Mouse (Mus musculus): Measurements from ENCODE around the gene Snx18.

The Snx18 gene

DNA sequence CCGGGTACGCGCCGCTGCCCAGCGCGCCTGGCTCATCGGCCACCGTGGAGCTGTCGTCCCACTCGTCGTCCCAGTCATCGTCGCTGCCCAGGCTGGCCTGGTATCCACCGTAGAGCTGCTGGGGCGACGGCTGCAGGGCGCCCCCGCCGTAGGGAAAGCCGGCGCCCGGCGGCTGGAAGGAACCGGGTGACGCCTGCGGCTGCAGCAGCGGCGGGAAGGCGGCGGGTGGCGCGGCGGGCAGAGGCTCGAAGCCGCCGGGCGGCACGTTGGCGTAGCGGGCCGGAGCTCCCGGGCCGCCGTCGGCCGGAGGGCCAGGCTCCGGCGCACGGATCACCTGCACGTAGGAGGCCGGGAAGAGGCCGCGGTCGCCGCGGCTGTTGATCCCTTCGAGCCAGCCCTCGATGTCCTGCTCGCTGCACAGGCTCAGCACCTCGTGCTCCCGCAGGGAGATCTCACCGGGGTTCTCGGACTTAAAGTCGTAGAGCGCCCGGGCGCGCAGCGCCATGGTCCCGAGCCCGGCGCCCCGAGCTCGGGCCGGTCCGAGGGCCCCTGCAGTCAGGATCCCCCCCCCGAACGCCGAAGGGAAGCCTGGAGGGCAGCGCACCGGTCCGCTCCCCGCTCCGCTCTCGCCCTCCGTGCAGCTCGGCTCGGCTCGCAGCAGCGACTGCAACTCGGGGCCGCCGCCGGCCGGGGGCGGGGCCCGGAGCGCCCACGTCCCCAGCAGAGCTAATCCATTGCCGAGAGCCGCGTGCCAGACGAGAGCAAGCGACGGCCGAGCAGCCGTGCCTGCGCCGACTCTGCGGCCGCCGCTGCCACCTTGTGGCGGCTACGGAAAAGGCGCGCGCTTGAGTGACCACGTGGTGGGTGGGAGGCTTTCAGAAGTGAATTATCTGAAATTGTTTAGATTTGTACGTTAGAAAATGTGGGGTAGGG, at the start of gene Snx18:
TSS of gene Snx18 (minus strand) at position 674 of the 933 bp plus-strand sequence.
- DNase-seq (ENCODE audit: low spot score in 2 of 2) = peak; percentile 83 to 94

- no peak for DNase-seq (ENCODE audit: low spot score in 2 of 2)
Measured at GRCm38 (mm10) chr13:113663883-113664282, 45.5 kb upstream of the Snx18 start.

DNA sequence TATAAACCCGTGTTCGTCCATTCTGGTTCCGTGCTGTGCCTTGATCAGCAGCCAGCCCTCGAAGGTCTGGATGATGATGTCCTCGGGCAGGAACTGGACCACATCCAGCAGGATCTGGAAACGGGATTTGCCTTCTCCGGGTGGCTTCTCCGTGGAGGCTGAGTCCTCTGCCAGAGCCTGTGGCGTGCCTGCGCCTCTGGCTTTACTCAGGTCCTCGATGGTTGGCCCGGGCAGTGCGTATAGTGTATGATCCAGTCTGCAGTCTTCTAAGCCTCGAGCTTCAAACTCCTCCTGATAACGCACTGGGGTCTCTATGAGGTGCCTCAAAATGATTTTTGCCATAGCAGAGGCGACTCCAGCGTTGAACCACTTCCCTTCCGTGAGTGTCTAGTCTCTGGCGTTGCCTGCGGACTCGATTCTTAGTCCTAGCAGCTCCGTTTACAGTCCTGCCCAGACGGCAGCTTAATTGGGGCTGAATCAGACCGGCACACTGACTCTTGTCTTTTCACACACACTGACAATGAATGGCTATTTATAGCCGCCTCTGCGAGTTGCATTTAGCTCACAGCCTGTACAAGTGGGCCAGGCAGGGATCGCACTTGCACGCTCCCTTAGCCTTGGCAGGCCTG, 44.9 kb upstream of the Snx18 start, which contains the start of gene Hspb3:
TSS of gene Hspb3 (minus strand) at position 526 of the 629 bp plus-strand sequence.
- DNase-seq (ENCODE audit: low spot score in 2 of 2) = peak in 1 of 2 experiments; percentile 27

GRCm38 (mm10) chr13:113661826-113662271, 43.5 kb upstream of the Snx18 start:
- DNase-seq (ENCODE audit: low spot score in 2 of 2) = no peak

GRCm38 (mm10) chr13:113660576-113661310, 42.4 kb upstream of the Snx18 start:
- DNase-seq (ENCODE audit: low spot score in 2 of 2) = no peak

- DNase-seq (ENCODE audit: low spot score in 2 of 2) = peak in 1 of 2 experiments; percentile 22
Measured at GRCm38 (mm10) chr13:113657204-113657603, 38.8 kb upstream of the Snx18 start.

DNA sequence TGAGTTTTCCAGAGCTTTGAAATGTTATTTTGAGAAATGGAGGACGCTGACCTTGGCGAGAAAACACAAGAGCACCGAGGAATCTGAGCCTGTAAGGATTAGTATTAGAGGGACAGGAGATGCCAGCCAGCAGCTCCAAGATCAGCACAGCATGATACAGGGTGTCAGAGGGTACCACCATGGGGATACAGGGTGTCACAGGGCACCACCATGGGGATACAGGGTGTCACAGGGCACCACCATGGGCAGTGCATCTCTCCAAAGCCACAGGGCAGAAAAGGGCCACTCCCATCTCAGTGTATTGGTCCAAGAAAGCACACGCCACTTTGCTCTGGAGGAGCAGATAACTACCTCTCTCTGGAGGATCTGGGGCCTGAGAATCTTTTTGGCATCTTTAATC, 38.3 kb upstream of the Snx18 start:
- no peak for DNase-seq (ENCODE audit: low spot score in 2 of 2)

DNA sequence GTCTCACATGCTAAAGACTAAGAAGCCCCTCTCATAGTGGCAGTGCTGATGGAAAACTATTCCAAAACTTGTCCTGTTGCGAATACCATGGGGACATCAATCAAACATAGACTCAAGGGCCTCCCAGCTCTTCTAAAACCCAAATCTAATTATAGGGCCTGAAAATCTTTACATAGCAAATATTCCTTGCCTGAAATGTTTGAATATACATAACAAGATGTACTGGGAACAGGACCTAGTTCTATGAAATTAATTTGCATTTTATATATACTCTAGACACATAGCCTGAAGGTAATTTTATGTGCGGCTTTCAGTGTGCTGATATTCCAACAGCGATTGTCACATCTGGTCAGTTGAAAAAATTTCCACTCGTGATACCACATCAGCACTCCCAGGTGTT, 37.1 kb upstream of the Snx18 start:
- no peak for DNase-seq (ENCODE audit: low spot score in 2 of 2)

DNA sequence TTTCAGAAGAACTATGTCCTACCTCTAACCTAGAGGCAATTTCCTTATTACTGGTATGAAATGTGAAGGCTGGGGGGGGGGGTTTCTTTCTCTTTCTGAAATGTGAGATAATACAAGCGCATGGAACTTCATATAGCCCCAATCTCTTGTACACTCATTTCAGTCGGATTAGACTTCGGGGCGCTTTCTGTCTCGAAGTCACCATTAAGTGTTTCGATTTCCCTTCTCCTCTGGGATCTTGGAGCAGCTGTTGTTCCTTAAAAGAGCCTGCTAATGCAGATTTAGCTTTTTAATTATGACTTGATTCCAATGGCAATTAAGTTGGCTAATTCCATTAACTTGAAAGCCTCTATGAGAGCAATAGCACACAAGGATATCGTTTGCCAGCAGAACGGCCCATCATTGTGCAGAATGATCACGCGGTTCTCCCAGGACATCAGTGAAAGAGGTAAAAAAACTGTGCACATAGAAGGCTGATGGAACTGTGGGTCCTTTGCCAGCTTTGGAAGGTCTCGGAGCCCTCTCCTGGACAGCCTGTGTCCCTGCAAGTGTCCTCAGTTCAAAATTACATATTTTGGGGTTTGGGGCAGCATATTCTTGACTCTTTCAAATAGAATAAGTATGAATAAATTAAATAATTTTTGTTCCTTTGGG, 22.7 kb upstream of the Snx18 start:
- no peak for DNase-seq (ENCODE audit: low spot score in 2 of 2)

- DNase-seq (ENCODE audit: low spot score in 2 of 2) = no peak
Measured at GRCm38 (mm10) chr13:113638914-113639313, 20.6 kb upstream of the Snx18 start.

DNA sequence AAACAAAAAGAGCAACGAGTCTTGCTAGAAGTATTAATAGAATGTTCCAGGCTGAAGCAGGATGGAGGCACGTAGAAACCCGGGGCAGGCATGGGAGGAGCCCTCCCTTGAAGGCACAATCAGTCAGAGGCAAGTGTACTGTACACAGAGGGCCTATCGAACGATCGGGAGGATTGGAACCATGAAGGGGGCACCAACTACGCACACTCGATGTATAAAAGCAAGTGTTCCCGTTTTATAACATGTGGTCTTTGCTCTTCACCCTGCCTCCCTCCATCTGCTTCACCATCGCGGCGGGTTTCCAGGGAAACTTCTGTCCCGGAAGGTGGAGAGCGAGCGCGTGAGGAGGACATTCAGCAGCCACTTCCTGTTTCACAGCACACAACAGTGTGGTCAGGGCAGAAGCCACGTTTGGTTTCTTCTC, 17.4 kb upstream of the Snx18 start:
- no peak for DNase-seq (ENCODE audit: low spot score in 2 of 2)

DNA sequence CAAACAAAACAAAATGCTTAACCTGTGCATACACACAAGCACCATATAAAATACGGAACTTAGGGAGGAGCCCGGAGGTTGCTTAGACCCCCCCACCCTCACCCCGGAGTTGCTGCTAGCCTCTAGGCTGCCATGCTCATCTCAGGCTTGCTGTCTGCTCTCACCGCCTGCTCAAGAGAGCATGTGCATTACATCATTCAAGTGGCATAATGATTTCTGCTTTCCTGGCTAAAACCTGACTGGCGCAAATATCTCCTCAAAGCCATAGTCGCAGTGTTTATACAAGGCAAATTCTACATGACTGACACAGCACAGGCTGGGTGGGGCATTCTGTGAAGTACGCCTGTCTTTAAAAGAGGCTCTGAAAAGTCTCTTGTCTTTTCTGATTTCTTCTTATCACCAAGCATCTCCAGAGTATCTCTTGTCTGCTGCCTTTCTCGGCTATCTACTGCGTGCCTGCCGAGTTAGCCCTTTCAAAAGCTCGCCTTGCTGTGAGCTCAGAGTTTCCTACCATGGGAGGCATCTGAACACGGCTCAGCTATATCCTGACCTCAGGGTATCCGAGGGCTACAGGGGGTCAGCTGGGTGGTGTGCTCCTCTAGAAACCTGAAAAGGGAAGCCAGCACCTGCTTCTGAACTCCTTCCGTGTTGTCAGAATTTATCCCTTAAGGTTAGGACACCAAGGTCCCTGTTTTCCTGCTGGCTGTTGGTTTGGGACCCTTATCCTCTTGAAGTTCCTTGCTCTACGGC, 16.5 kb upstream of the Snx18 start:
- DNase-seq (ENCODE audit: low spot score in 2 of 2) = no peak

- DNase-seq (ENCODE audit: low spot score in 2 of 2) = no peak
Measured at GRCm38 (mm10) chr13:113632506-113632905, 14.1 kb upstream of the Snx18 start.

- DNase-seq (ENCODE audit: low spot score in 2 of 2) = no peak
Measured at GRCm38 (mm10) chr13:113627601-113628000, 9.2 kb upstream of the Snx18 start.

DNA sequence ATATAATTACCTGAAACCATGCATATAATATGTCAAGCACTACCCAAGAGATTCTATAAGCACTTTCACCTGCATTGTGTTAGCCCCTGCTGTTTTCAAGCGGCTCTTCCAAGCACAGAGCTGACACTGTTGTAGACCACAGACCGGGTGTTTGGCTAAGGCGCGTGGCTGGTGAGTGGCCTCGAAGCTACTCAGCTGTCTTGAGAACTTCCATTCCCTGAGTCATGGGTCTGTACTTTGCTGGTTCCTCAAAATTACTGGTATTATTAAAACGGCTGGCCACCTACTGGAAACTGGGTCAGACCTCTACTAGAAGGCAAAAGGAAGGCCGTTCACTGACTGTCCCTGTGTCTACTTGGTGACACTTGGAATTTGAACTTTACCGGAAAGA, 4.5 kb upstream of the Snx18 start:
- no peak for DNase-seq (ENCODE audit: low spot score in 2 of 2)

- DNase-seq (ENCODE audit: low spot score in 2 of 2) = no peak
Measured at GRCm38 (mm10) chr13:113622122-113622864, 3.9 kb upstream of the Snx18 start.

GRCm38 (mm10) chr13:113619003-113619402, 639 bp upstream of the Snx18 start:
- DNase-seq (ENCODE audit: low spot score in 2 of 2) = no peak

DNA sequence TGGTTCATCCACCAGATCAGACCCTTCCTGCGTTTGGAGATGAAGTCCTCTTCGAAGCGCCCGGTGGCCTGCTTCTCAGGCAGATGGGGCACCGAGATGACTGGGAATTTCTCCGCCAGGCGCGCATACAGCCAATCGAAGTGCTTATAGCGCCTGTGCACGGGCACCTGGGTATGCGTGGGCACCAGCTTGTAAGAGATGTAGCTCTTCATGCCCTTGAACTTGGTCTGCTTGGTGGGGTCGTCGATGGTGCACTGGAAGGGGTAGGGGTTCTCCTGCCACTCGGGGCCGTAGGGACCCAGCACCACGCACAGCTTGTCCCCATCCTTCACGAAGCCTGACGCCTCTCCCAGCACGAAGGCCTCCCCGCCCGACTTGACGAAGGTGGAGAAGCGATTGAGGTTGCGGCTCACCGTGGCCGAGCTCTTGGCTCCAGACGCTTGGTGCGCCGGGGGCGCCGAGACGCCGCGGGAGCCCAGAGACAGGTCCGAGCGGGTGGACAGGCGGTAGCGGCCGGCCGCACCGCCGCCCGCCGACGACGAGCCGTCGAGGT, 950 bp downstream of the Snx18 start:
- DNase-seq (ENCODE audit: low spot score in 2 of 2) = no peak

GRCm38 (mm10) chr13:113616751-113617337, 1.5 kb downstream of the Snx18 start:
- DNase-seq (ENCODE audit: low spot score in 2 of 2) = no peak
